Mouse (Mus musculus): Measurements from ENCODE around the gene Sema4d. TPM values are rescaled to one million over a fixed set of nuclear protein-coding genes. Genes with fewer than 3 reads are reported as not detected.

Gene Sema4d
- polyA plus RNA-seq, 1 experiment from 2014 or later, result 17.4 TPM

- H3K4me2 ChIP-seq (ENCODE audit: low read depth, low read length), result no peak overlapping the region
- no peak for ATAC-seq (ENCODE audit: low read depth)
- H3K27me3 ChIP-seq (ENCODE audit: control insufficient read depth, insufficient read depth, low read length), result no peaks in the 10 kb centered on the region
- H3K9ac ChIP-seq (replicated peaks; ENCODE audit: low read depth, low read length), result no peak overlapping the region
- no peak overlapping the region for H3K27ac ChIP-seq (ENCODE audit: low read depth, low read length)
- 78% methylated on average over 13 of the region's 13 CpGs for WGBS
- no peaks in the 10 kb centered on the region for H3K9me3 ChIP-seq (ENCODE audit: control insufficient read depth, low read length)
- H3K4me1 ChIP-seq (ENCODE audit: control insufficient read depth, insufficient read depth, low read length), result peaks cover 12% of the 10 kb centered on the region
- H3K4me3 ChIP-seq (ENCODE audit: low read depth, low read length), result no peak overlapping the region
- no peaks in the 10 kb centered on the region for H3K36me3 ChIP-seq (ENCODE audit: control insufficient read depth, insufficient read depth, low read length)
These were observed 38.9 kb downstream of the Sema4d start for GRCm38 (mm10) chr13:51754559-51755126.

GRCm38 (mm10) chr13:51753802-51754444 is 39.6 kb downstream of the Sema4d start:
- ATAC-seq (ENCODE audit: low read depth), result no peak
- H3K4me3 ChIP-seq (ENCODE audit: low read depth, low read length), result no peak overlapping the region
- H3K9ac ChIP-seq (replicated peaks; ENCODE audit: low read depth, low read length), result no peak overlapping the region
- H3K27me3 ChIP-seq (ENCODE audit: control insufficient read depth, insufficient read depth, low read length), result no peaks in the 10 kb centered on the region
- H3K4me2 ChIP-seq (ENCODE audit: low read depth, low read length), result no peak overlapping the region
- peaks cover 12% of the 10 kb centered on the region for H3K4me1 ChIP-seq (ENCODE audit: control insufficient read depth, insufficient read depth, low read length)
- H3K9me3 ChIP-seq (ENCODE audit: control insufficient read depth, low read length), result no peaks in the 10 kb centered on the region
- WGBS, result 55% methylated on average over 5 of the region's 5 CpGs
- H3K36me3 ChIP-seq (ENCODE audit: control insufficient read depth, insufficient read depth, low read length), result no peaks in the 10 kb centered on the region
- H3K27ac ChIP-seq (ENCODE audit: low read depth, low read length), result no peak overlapping the region

GRCm38 (mm10) chr13:51753168-51753465 is 40.4 kb downstream of the Sema4d start:
- Histone ChIP-seq H3K9me3 (ENCODE audit: control insufficient read depth, low read length) (no peaks in the 10 kb centered on the region), H3K4me2 (ENCODE audit: low read depth, low read length) (no peak overlapping the region), H3K27me3 (ENCODE audit: control insufficient read depth, insufficient read depth, low read length) (no peaks in the 10 kb centered on the region), H3K27ac (ENCODE audit: low read depth, low read length) (peak overlapping the region; percentile 39; the same call in 1 of the 2 replicates), H3K4me3 (ENCODE audit: low read depth, low read length) (no peak overlapping the region), H3K4me1 (ENCODE audit: control insufficient read depth, insufficient read depth, low read length) (peaks cover 12% of the 10 kb centered on the region), H3K36me3 (ENCODE audit: control insufficient read depth, insufficient read depth, low read length) (no peaks in the 10 kb centered on the region), H3K9ac (replicated peaks; ENCODE audit: low read depth, low read length) (peak overlapping the region; percentile 21; the same call in 1 of the 2 replicates)
- 21% methylated on average over 6 of the region's 6 CpGs for WGBS
- 0 out of 2 replicates have a peak, but pooled peaks have one; percentile 12 for ATAC-seq (ENCODE audit: low read depth)

- peak; percentile 25; the same call in 1 of the 2 replicates for ATAC-seq (ENCODE audit: low read depth)
- Histone ChIP-seq H3K4me3 (ENCODE audit: low read depth, low read length) (no peak overlapping the region), H3K4me2 (ENCODE audit: low read depth, low read length) (no peak overlapping the region), H3K36me3 (ENCODE audit: control insufficient read depth, insufficient read depth, low read length) (no peaks in the 10 kb centered on the region), H3K27ac (ENCODE audit: low read depth, low read length) (peak overlapping the region; percentile 28; the same call in 1 of the 2 replicates), H3K9me3 (ENCODE audit: control insufficient read depth, low read length) (no peaks in the 10 kb centered on the region), H3K4me1 (ENCODE audit: control insufficient read depth, insufficient read depth, low read length) (peaks cover 12% of the 10 kb centered on the region), H3K27me3 (ENCODE audit: control insufficient read depth, insufficient read depth, low read length) (no peaks in the 10 kb centered on the region), H3K9ac (replicated peaks; ENCODE audit: low read depth, low read length) (peak overlapping the region; percentile 21; the same call in 1 of the 2 replicates)
- 48% methylated on average over 15 of the region's 15 CpGs for WGBS
These were observed 41.0 kb downstream of the Sema4d start for GRCm38 (mm10) chr13:51752346-51753167.

- no peak for ATAC-seq (ENCODE audit: low read depth)
- Histone ChIP-seq H3K27ac (ENCODE audit: low read depth, low read length) (no peak overlapping the region), H3K4me3 (ENCODE audit: low read depth, low read length) (no peak overlapping the region), H3K27me3 (ENCODE audit: control insufficient read depth, insufficient read depth, low read length) (no peaks in the 10 kb centered on the region), H3K9ac (replicated peaks; ENCODE audit: low read depth, low read length) (no peak overlapping the region), H3K4me2 (ENCODE audit: low read depth, low read length) (no peak overlapping the region), H3K9me3 (ENCODE audit: control insufficient read depth, low read length) (no peaks in the 10 kb centered on the region), H3K36me3 (ENCODE audit: control insufficient read depth, insufficient read depth, low read length) (no peaks in the 10 kb centered on the region), H3K4me1 (ENCODE audit: control insufficient read depth, insufficient read depth, low read length) (peaks cover 12% of the 10 kb centered on the region)
- 88% methylated on average over 14 of the region's 14 CpGs for WGBS
These were observed 43.8 kb downstream of the Sema4d start for GRCm38 (mm10) chr13:51749578-51750345.

GRCm38 (mm10) chr13:51748009-51748552 is 45.5 kb downstream of the Sema4d start:
- ATAC-seq (ENCODE audit: low read depth), result no peak; the same call in 1 of the 2 replicates

GRCm38 (mm10) chr13:51747069-51747468 is 46.5 kb downstream of the Sema4d start:
- Histone ChIP-seq H3K36me3 (ENCODE audit: control insufficient read depth, insufficient read depth, low read length) (no peaks in the 10 kb centered on the region), H3K27ac (ENCODE audit: low read depth, low read length) (no peak overlapping the region), H3K4me3 (ENCODE audit: low read depth, low read length) (no peak overlapping the region), H3K27me3 (ENCODE audit: control insufficient read depth, insufficient read depth, low read length) (no peaks in the 10 kb centered on the region), H3K4me1 (ENCODE audit: control insufficient read depth, insufficient read depth, low read length) (0 out of 2 replicates have a peak, but pooled peaks cover 3% of the 10 kb centered on the region), H3K9ac (replicated peaks; ENCODE audit: low read depth, low read length) (no peak overlapping the region), H3K4me2 (ENCODE audit: low read depth, low read length) (no peak overlapping the region), H3K9me3 (ENCODE audit: control insufficient read depth, low read length) (no peaks in the 10 kb centered on the region)
- WGBS, result 77% methylated on average over 7 of the region's 7 CpGs
- no peak for ATAC-seq (ENCODE audit: low read depth)

More at GRCm38 (mm10) chr13:51748009-51748552, 45.5 kb downstream of the Sema4d start:
- Histone ChIP-seq H3K4me1 (ENCODE audit: control insufficient read depth, insufficient read depth, low read length) (peaks cover 9% of the 10 kb centered on the region), H3K27ac (ENCODE audit: low read depth, low read length) (no peak overlapping the region), H3K36me3 (ENCODE audit: control insufficient read depth, insufficient read depth, low read length) (no peaks in the 10 kb centered on the region), H3K27me3 (ENCODE audit: control insufficient read depth, insufficient read depth, low read length) (no peaks in the 10 kb centered on the region), H3K9ac (replicated peaks; ENCODE audit: low read depth, low read length) (no peak overlapping the region), H3K9me3 (ENCODE audit: control insufficient read depth, low read length) (no peaks in the 10 kb centered on the region), H3K4me3 (ENCODE audit: low read depth, low read length) (no peak overlapping the region), H3K4me2 (ENCODE audit: low read depth, low read length) (no peak overlapping the region)
- WGBS, result 67% methylated on average over 12 of the region's 12 CpGs

- Histone ChIP-seq H3K4me1 (ENCODE audit: control insufficient read depth, insufficient read depth, low read length) (0 out of 2 replicates have a peak, but pooled peaks cover 3% of the 10 kb centered on the region), H3K9me3 (ENCODE audit: control insufficient read depth, low read length) (no peaks in the 10 kb centered on the region), H3K4me2 (ENCODE audit: low read depth, low read length) (no peak overlapping the region), H3K27me3 (ENCODE audit: control insufficient read depth, insufficient read depth, low read length) (no peaks in the 10 kb centered on the region), H3K36me3 (ENCODE audit: control insufficient read depth, insufficient read depth, low read length) (no peaks in the 10 kb centered on the region), H3K4me3 (ENCODE audit: low read depth, low read length) (no peak overlapping the region), H3K9ac (replicated peaks; ENCODE audit: low read depth, low read length) (no peak overlapping the region), H3K27ac (ENCODE audit: low read depth, low read length) (no peak overlapping the region)
- 43% methylated on average over 5 of the region's 5 CpGs for WGBS
- no peak for ATAC-seq (ENCODE audit: low read depth)
These were observed 47.7 kb downstream of the Sema4d start for GRCm38 (mm10) chr13:51745862-51746261.

Measured in neural tube, embryonic 14.5 days (tissue).